Mouse (Mus musculus) lung, adult 2 months (tissue): ENCODE results near the gene Bend5. TPM values are rescaled to one million over a fixed set of nuclear protein-coding genes. Genes with fewer than 3 reads are reported as not detected.

ENCODE experiments used
- DNase-seq: peaks from one replicate; pipeline ENCODE4 v3.0.0; 2022
- H3K4me1 ChIP-seq: fragments of 200-500 bp; 2 replicates; pipeline ENCODE4 v1.6.1; 2011; ENCODE audit warnings: low read length; ENCODE audit not compliant: control insufficient read depth, insufficient read depth
- H3K4me3 ChIP-seq: fragments of 200-500 bp; replicated peaks from 2 replicates; pipeline ENCODE3; 2011; ENCODE audit warnings: low read depth, mild to moderate bottlenecking, control low read depth, low read length; ENCODE audit errors: extremely low read depth
- CTCF ChIP-seq: fragments of 200-500 bp; IDR thresholded peaks from 2 replicates; pipeline ENCODE4 v1.5.1; 2011; ENCODE audit warnings: mild to moderate bottlenecking, low read length, control low read depth; ENCODE audit not compliant: insufficient read depth
- POLR2A ChIP-seq: fragments of 200-500 bp; IDR thresholded peaks from 2 replicates; pipeline ENCODE4 v1.6.1; 2011; ENCODE audit warnings: low read depth, mild to moderate bottlenecking, control low read depth, low read length, borderline replicate concordance; ENCODE audit errors: extremely low read depth
- WGBS: fragments of 180-500 bp; shearing (Covaris S2); methylation state at CpG from one replicate; pipeline ENCODE4 v1.1.7; 2018; 5-methylcytosine and 5-hydroxymethylcytosine counted together
- polyA plus RNA-seq: library from polyadenylated mRNA; depleted of rRNA; stranded (reverse); fragments of >200 nt; gene quantifications from 2 replicates; pipeline ENCODE4 v1.2.3, GENCODE M21; 2012

Gene Bend5
- polyA plus RNA-seq, 1 experiment, result 4.0 TPM

- WGBS, result 64% methylated on average over 5 of the region's 5 CpGs
- H3K4me1 ChIP-seq, result no peaks in the 10 kb centered on the region
- H3K4me3 ChIP-seq, result no peak overlapping the region
- DNase-seq, result no peak
- TF ChIP-seq CTCF (no peak), POLR2A (no peak)
These were observed 17.6 kb downstream of the Bend5 start for GRCm38 (mm10) chr4:111432417-111432816.

- Histone ChIP-seq H3K4me1 (peaks cover 2% of the 10 kb centered on the region; the same call in 1 of the 2 replicates), H3K4me3 (no peak overlapping the region)
- WGBS, result 92% methylated on average over 1 of the region's 1 CpGs
- no peak for TF ChIP-seq POLR2A
- TF ChIP-seq CTCF, result no peak
- DNase-seq, result no peak
These were observed 26.9 kb downstream of the Bend5 start for GRCm38 (mm10) chr4:111441709-111442108.

- peaks cover 2% of the 10 kb centered on the region; the same call in 1 of the 2 replicates for H3K4me1 ChIP-seq
- DNase-seq, result peak; percentile 23
- 25% methylated on average over 1 of the region's 1 CpGs for WGBS
- H3K4me3 ChIP-seq, result no peak overlapping the region
- TF ChIP-seq POLR2A, result no peak
- TF ChIP-seq CTCF, result no peak
These were observed 27.8 kb downstream of the Bend5 start for GRCm38 (mm10) chr4:111442435-111443238.

GRCm38 (mm10) chr4:111443906-111444615, 29.3 kb downstream of the Bend5 start:
- peaks cover 2% of the 10 kb centered on the region; the same call in 1 of the 2 replicates for H3K4me1 ChIP-seq
- no peak for DNase-seq
- 79% methylated on average over 10 of the region's 10 CpGs for WGBS
- TF ChIP-seq POLR2A (no peak), CTCF (no peak)
- H3K4me3 ChIP-seq, result no peak overlapping the region

- no peak for TF ChIP-seq POLR2A
- TF ChIP-seq CTCF, result no peak
- no peak for DNase-seq
- Histone ChIP-seq H3K4me3 (no peak overlapping the region), H3K4me1 (peaks cover 2% of the 10 kb centered on the region; the same call in 1 of the 2 replicates)
- WGBS, result 63% methylated on average over 1 of the region's 1 CpGs
These were observed 29.9 kb downstream of the Bend5 start for GRCm38 (mm10) chr4:111444616-111445160.

- H3K4me1 ChIP-seq, result no peaks in the 10 kb centered on the region; the same call in 1 of the 2 replicates
These were observed 33.1 kb downstream of the Bend5 start for GRCm38 (mm10) chr4:111447918-111448317.

GRCm38 (mm10) chr4:111448586-111448985, 33.8 kb downstream of the Bend5 start:
- DNase-seq, result no peak
- WGBS, result 100% methylated on average over 4 of the region's 4 CpGs
- Histone ChIP-seq H3K4me3 (no peak overlapping the region), H3K4me1 (no peaks in the 10 kb centered on the region; the same call in 1 of the 2 replicates)
- no peak for TF ChIP-seq CTCF
- no peak for TF ChIP-seq POLR2A

More at GRCm38 (mm10) chr4:111447918-111448317, 33.1 kb downstream of the Bend5 start:
- H3K4me3 ChIP-seq, result no peak overlapping the region
- TF ChIP-seq CTCF, result no peak
- TF ChIP-seq POLR2A, result no peak
- 85% methylated on average over 3 of the region's 3 CpGs for WGBS
- no peak for DNase-seq

- no peak overlapping the region for H3K4me3 ChIP-seq
- WGBS, result 47% methylated on average over 7 of the region's 7 CpGs
- TF ChIP-seq POLR2A, result no peak
- no peak for TF ChIP-seq CTCF
- H3K4me1 ChIP-seq, result no peaks in the 10 kb centered on the region; the same call in 1 of the 2 replicates
- DNase-seq, result no peak
These were observed 34.8 kb downstream of the Bend5 start for GRCm38 (mm10) chr4:111449442-111450199.

GRCm38 (mm10) chr4:111451283-111451918, 36.6 kb downstream of the Bend5 start:
- H3K4me1 ChIP-seq, result no peaks in the 10 kb centered on the region; the same call in 1 of the 2 replicates
- no peak overlapping the region for H3K4me3 ChIP-seq
- 55% methylated on average over 7 of the region's 7 CpGs for WGBS
- TF ChIP-seq CTCF (no peak), POLR2A (no peak)
- DNase-seq, result no peak
